In the genomic region with DNA sequence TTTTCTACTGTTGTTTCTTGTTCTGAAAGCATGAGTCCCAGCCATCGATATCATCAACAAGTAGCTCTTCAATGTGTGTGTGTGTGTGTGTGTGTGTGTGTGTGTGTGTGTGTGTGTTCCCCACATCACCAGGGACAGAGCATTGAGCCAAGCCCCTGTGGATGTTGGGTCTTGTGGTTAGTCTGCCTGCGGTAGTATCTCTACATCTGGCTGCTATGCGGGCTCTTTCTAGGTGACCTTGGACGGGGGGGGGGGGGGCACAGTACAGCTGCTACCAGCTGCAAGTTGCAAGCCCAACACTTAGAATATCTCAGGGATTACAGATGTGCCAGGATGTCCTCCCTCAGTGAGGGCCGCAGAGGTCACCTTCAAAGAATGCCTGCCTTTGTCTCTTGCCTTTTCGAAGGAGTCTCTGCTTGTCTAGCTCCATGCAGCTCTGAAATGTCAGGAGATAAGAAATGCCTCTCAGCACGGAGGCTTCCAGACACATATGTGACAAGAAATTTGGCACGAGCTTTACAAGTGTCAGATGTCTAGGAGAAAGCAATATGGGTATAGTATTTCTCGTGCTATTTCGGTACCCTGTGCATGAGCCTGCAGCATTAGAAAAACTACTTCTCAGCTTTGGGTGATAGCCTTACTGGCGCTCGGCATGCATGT, we compare ENCODE assay signal across 16 mouse cellular contexts.
A peak's percentile ranks its signal among the peaks of the same experiment; 100 is the strongest.
DNase-seq lines count a peak whose midpoint lies in the region; ATAC-seq and TF ChIP-seq lines count a peak whose summit lies in the region.
"Had no signal": no experiment of that assay in that cellular context is flagged by ENCODE, and none has a peak within 500 bp of the region (broad histone marks: within the 10 kb centered on the region; RNA-seq: fewer than 3 reads in every experiment).

No protein-coding gene starts in this region.

- H3K9ac ChIP-seq in intestine, embryonic 14.5 days (ENCODE audit: low read length): no peak overlapping the region
- H3K9ac ChIP-seq in intestine, embryonic 15.5 days: no peak overlapping the region
- H3K9ac ChIP-seq: hindbrain, embryonic 13.5 days; neural tube, embryonic 12.5 days had no signal

- no peaks in the 10 kb centered on the region for H3K36me3 ChIP-seq in intestine, embryonic 14.5 days (ENCODE audit: control insufficient read depth, insufficient read depth, low read length)
- no peaks in the 10 kb centered on the region for H3K36me3 ChIP-seq in intestine, embryonic 15.5 days
- H3K36me3 ChIP-seq: hindbrain, embryonic 13.5 days; neural tube, embryonic 12.5 days had no signal

- peak overlapping the region; percentile 38; the same call in 1 of the 2 replicates for H3K27ac ChIP-seq in gastrocnemius, adult 2 months
- H3K27ac ChIP-seq in intestine, embryonic 14.5 days (ENCODE audit: low read depth): no peak overlapping the region
- H3K27ac ChIP-seq in intestine, embryonic 15.5 days: no peak overlapping the region
- H3K27ac ChIP-seq: hindbrain, embryonic 13.5 days; macrophage; neural tube, embryonic 12.5 days had no signal

- DNase-seq in gastrocnemius, adult 2 months: no peak
- DNase-seq in gastrocnemius, postnatal 10 days: no peak
- DNase-seq in intestine, embryonic 14.5 days (ENCODE audit: low spot score): peak; percentile 6
- DNase-seq in right cerebral cortex, adult 18-20 months: peak; percentile 29
- DNase-seq in right cerebral cortex, postnatal 36 days (ENCODE audit: low spot score in 2 of 2): no peak
- DNase-seq in cerebellum, adult 11 months: no peak
- DNase-seq: cerebellum, adult 9-10 months; kidney, adult 11 months; kidney, postnatal 4 days had no signal

- H3K4me1 ChIP-seq in intestine, embryonic 14.5 days (replicated peaks; ENCODE audit: control insufficient read depth, insufficient read depth, low read length): no peaks in the 10 kb centered on the region
- H3K4me1 ChIP-seq in intestine, embryonic 15.5 days (replicated peaks): no peaks in the 10 kb centered on the region
- H3K4me1 ChIP-seq: hindbrain, embryonic 13.5 days; neural tube, embryonic 12.5 days had no signal

- intact Hi-C loops in gastrocnemius, adult 2 months (cut with DNase I): no loop called here

- no peaks in the 10 kb centered on the region for H3K9me3 ChIP-seq in intestine, embryonic 14.5 days (ENCODE audit: control insufficient read depth, low read length)
- H3K9me3 ChIP-seq in intestine, embryonic 15.5 days: no peaks in the 10 kb centered on the region
- H3K9me3 ChIP-seq: hindbrain, embryonic 13.5 days; neural tube, embryonic 12.5 days had no signal

- no peak for TF ChIP-seq CTCF in gastrocnemius, adult 2 months (IDR thresholded peaks at IDR 0.05)

- H3K4me3 ChIP-seq in gastrocnemius, adult 2 months: no peak overlapping the region
- H3K4me3 ChIP-seq in intestine, embryonic 14.5 days (ENCODE audit: low read depth, low read length): no peak overlapping the region
- H3K4me3 ChIP-seq in intestine, embryonic 15.5 days (replicated peaks): no peak overlapping the region
- H3K4me3 ChIP-seq: hindbrain, embryonic 13.5 days; neural tube, embryonic 12.5 days had no signal

- no peaks in the 10 kb centered on the region for H3K27me3 ChIP-seq in intestine, embryonic 14.5 days (replicated peaks; ENCODE audit: control insufficient read depth, insufficient read depth, low read length)
- H3K27me3 ChIP-seq in intestine, embryonic 15.5 days (replicated peaks): no peaks in the 10 kb centered on the region
- H3K27me3 ChIP-seq: hindbrain, embryonic 13.5 days; neural tube, embryonic 12.5 days had no signal

- 70% methylated on average over 12 of the region's 12 CpGs for WGBS in intestine, embryonic 14.5 days
- WGBS in intestine, embryonic 15.5 days: 63% methylated on average over 12 of the region's 12 CpGs

- no peak overlapping the region for H3K4me2 ChIP-seq in intestine, embryonic 14.5 days (ENCODE audit: low read length)
- no peak overlapping the region for H3K4me2 ChIP-seq in intestine, embryonic 15.5 days (replicated peaks)
- H3K4me2 ChIP-seq: hindbrain, embryonic 13.5 days; neural tube, embryonic 12.5 days had no signal

- no peak for ATAC-seq in intestine, embryonic 14.5 days (replicated peaks; ENCODE audit: low FRiP score, low TSS enrichment, low read depth)
- ATAC-seq in intestine, embryonic 15.5 days: no peak; the same call in 1 of the 2 replicates
- peak; percentile 51 for ATAC-seq in megakaryocyte-erythroid progenitor cell, adult 5-6 weeks (replicated peaks; ENCODE audit: low FRiP score, low TSS enrichment, poor library complexity, severe bottlenecking)
- ATAC-seq: activated CD4-positive, CD25-positive, alpha-beta regulatory T cell, adult 4 months; midbrain, embryonic 16.5 days had no signal

Comparison
In these comparisons a context has a peak if more than half of its experiments do, and no peak if none do; other contexts are left out.
1. DNase-seq: peak in intestine, embryonic 14.5 days (single experiment) and right cerebral cortex, adult 18-20 months (single experiment); none in gastrocnemius, adult 2 months (single experiment), gastrocnemius, postnatal 10 days (single experiment), right cerebral cortex, postnatal 36 days (0 of 2) and cerebellum, adult 11 months (single experiment).